Mouse (Mus musculus) gastrocnemius, adult 2 months (tissue): ENCODE data around the gene Ppil4. TPM values are rescaled to one million over a fixed set of nuclear protein-coding genes. Genes with fewer than 3 reads are reported as not detected.

ENCODE experiments used
- DNase-seq: peaks from one replicate; pipeline ENCODE4 v3.0.0; 2022
- H3K27ac ChIP-seq: fragments of 200-600 bp; 2 replicates; pipeline ENCODE4 v1.8.1; 2022; ENCODE audit warnings: mild to moderate bottlenecking
- H3K4me3 ChIP-seq: fragments of 200-600 bp; 2 replicates; pipeline ENCODE4 v1.8.1; 2022; ENCODE audit warnings: mild to moderate bottlenecking, moderate library complexity
- CTCF ChIP-seq: fragments of 200-600 bp; IDR thresholded peaks from 2 replicates; pipeline ENCODE4 v1.8.1; 2022; ENCODE audit warnings: antibody characterized with exemption, mild to moderate bottlenecking, moderate library complexity
- intact Hi-C: fragments of 180-260 bp; cut with DNase I; formaldehyde crosslinking; loops from one replicate; pipeline ENCODE4 v1.15.1; 2025
- microRNA-seq: library from miRNA; unstranded; fragments of <30 nt; microRNA quantifications from one replicate; pipeline ENCODE4 v1.2.0, GENCODE M21; 2021
- total RNA-seq, 2 experiments: library from RNA; stranded (reverse); gene quantifications; 2 replicates each; pipeline ENCODE4 v1.2.3; 2021

Gene Ppil4
- total RNA-seq, 2 experiments from 2014 or later = 11.9 to 13.8 TPM

- peak; percentile 61 for DNase-seq
- peak; percentile 58 for TF ChIP-seq CTCF
- Histone ChIP-seq H3K4me3 (peak overlapping the region; percentile 30; the same call in 1 of the 2 replicates), H3K27ac (no peak overlapping the region)
- intact Hi-C loops = no loop called here
Measured at GRCm38 (mm10) chr10:7870571-7871315, 78.1 kb downstream of the Ppil4 start.

GRCm38 (mm10) chr10:7871381-7872020 lies 78.8 kb downstream of the Ppil4 start:
- no peak for TF ChIP-seq CTCF
- Histone ChIP-seq H3K27ac (no peak overlapping the region), H3K4me3 (no peak overlapping the region)
- intact Hi-C loops = no loop called here
- no peak for DNase-seq

Small RNA genes within 50 kb of the gene (microRNA-seq; reads per million reads assigned to microRNA genes)
- gene Mir5104 = not detected

Other genes with a start within 250 kb of the Ppil4 start
- gene Lrp11, start 203.1 kb upstream of the Ppil4 start, total RNA-seq = 1 to 10 TPM; 1.1 to 2.0 TPM
- gene Nup43, start 125.4 kb upstream of the Ppil4 start, total RNA-seq = 1 to 10 TPM; 5.6 to 6.3 TPM
- gene Pcmt1, start 111.8 kb upstream of the Ppil4 start, total RNA-seq = 100 to 1,000 TPM; 102 to 110 TPM
- 10 to 100 TPM; 11.8 to 11.9 TPM for gene Lats1, start 111.7 kb upstream of the Ppil4 start, total RNA-seq
- 10 to 100 TPM; 11.2 to 14.0 TPM for gene Katna1, start 66.9 kb upstream of the Ppil4 start, total RNA-seq
- 100 to 1,000 TPM in 1 of 2 experiments, 10 to 100 TPM in 1; 97.7 to 111 TPM for gene Ginm1, start 67 bp upstream of the Ppil4 start, total RNA-seq
- under 1 TPM in 1 of 2 experiments, not detected in 1; 0.08 TPM for gene Zc3h12d, start 39.6 kb downstream of the Ppil4 start, total RNA-seq
- gene Tab2, start 163.3 kb downstream of the Ppil4 start, total RNA-seq = 100 to 1,000 TPM in 1 of 2 experiments, 10 to 100 TPM in 1; 96.2 to 100 TPM